Mouse (Mus musculus) spleen, adult 2 months (tissue): ENCODE measurements at regions not wholly inside any gene's neighbourhood (a gene's known extent, or its start where the extent isn't known, plus 50 kb on each side); places are given as distances from the start of the nearest gene placed in this dataset.

Experiments used
- DNase-seq, 2 experiments: peaks; one replicate each; pipeline versions ENCODE4 v3.0.0 to v3.0.0-alpha.2; 2012 to 2021; ENCODE audit warnings: low spot score in 2 of 2, low read depth in 1 of 2
- H3K27ac ChIP-seq: fragments of 200-500 bp; 2 replicates; pipeline ENCODE4 v1.5.1; 2012; ENCODE audit warnings: low read length, inconsistent platforms; ENCODE audit not compliant: insufficient read depth
- H3K27me3 ChIP-seq: fragments of 200-500 bp; 2 replicates; pipeline ENCODE4 v1.6.1; 2012; ENCODE audit warnings: mild to moderate bottlenecking, moderate library complexity, low read length, inconsistent platforms; ENCODE audit not compliant: control insufficient read depth, insufficient read depth
- H3K36me3 ChIP-seq: fragments of 200-500 bp; 2 replicates; pipeline ENCODE4 v1.6.1; 2012; ENCODE audit warnings: mild to moderate bottlenecking, low read length, inconsistent platforms; ENCODE audit not compliant: control insufficient read depth, insufficient read depth
- H3K4me1 ChIP-seq: fragments of 200-500 bp; 2 replicates; pipeline ENCODE4 v1.6.1; 2011; ENCODE audit warnings: inconsistent platforms; ENCODE audit not compliant: control insufficient read depth, insufficient read depth, insufficient read length
- H3K4me3 ChIP-seq: fragments of 200-500 bp; 2 replicates; pipeline ENCODE4 v1.5.1; 2011; ENCODE audit warnings: mild to moderate bottlenecking, inconsistent platforms; ENCODE audit not compliant: insufficient read depth, insufficient read length; ENCODE audit errors: extremely low read depth
- CTCF ChIP-seq: fragments of 200-500 bp; IDR thresholded peaks from 2 replicates; pipeline ENCODE4 v1.5.1; 2011; ENCODE audit warnings: mild to moderate bottlenecking, inconsistent platforms; ENCODE audit not compliant: insufficient read depth, insufficient read length, insufficient replicate concordance; ENCODE audit errors: extremely low read depth
- POLR2A ChIP-seq: fragments of 200-500 bp; IDR thresholded peaks from 2 replicates; pipeline ENCODE4 v1.6.1; 2011; ENCODE audit warnings: low read depth, low read length, inconsistent platforms
- WGBS: fragments of 180-500 bp; shearing (Covaris S2); methylation state at CpG from one replicate; pipeline ENCODE4 v1.1.7; 2018; 5-methylcytosine and 5-hydroxymethylcytosine counted together

- 54% methylated on average over 3 of the region's 3 CpGs for WGBS
- TF ChIP-seq POLR2A, result no peak
- TF ChIP-seq CTCF, result no peak
- Histone ChIP-seq H3K27me3 (no peaks in the 10 kb centered on the region), H3K4me1 (no peaks in the 10 kb centered on the region), H3K27ac (no peak overlapping the region), H3K4me3 (no peak overlapping the region), H3K36me3 (no peaks in the 10 kb centered on the region)
- no peak for DNase-seq
These were observed 175.0 kb downstream of the Spry2 start for GRCm38 (mm10) chr14:105721576-105721975.

- 92% methylated on average over 6 of the region's 6 CpGs for WGBS
- Histone ChIP-seq H3K27me3 (no peaks in the 10 kb centered on the region), H3K4me3 (no peak overlapping the region), H3K36me3 (no peaks in the 10 kb centered on the region), H3K4me1 (no peaks in the 10 kb centered on the region), H3K27ac (no peak overlapping the region)
- TF ChIP-seq CTCF, result no peak
- TF ChIP-seq POLR2A, result no peak
- no peak for DNase-seq
These were observed 175.7 kb downstream of the Spry2 start for GRCm38 (mm10) chr14:105720816-105721510.

- no peaks in the 10 kb centered on the region for H3K36me3 ChIP-seq
- H3K4me1 ChIP-seq, result no peaks in the 10 kb centered on the region
- 88% methylated on average over 6 of the region's 6 CpGs for WGBS
- DNase-seq, result no peak
- H3K27me3 ChIP-seq, result no peaks in the 10 kb centered on the region
- H3K4me3 ChIP-seq, result no peak overlapping the region
- TF ChIP-seq CTCF (no peak), POLR2A (no peak)
- no peak overlapping the region for H3K27ac ChIP-seq
These were observed 177.8 kb downstream of the Spry2 start for GRCm38 (mm10) chr14:105718676-105719441.

GRCm38 (mm10) chr14:105717821-105718220 lies 178.8 kb downstream of the Spry2 start:
- Histone ChIP-seq H3K27ac (no peak overlapping the region), H3K36me3 (no peaks in the 10 kb centered on the region), H3K4me1 (no peaks in the 10 kb centered on the region), H3K4me3 (no peak overlapping the region), H3K27me3 (no peaks in the 10 kb centered on the region)
- TF ChIP-seq POLR2A (no peak), CTCF (no peak)
- WGBS, result 47% methylated on average over 2 of the region's 2 CpGs
- no peak for DNase-seq

GRCm38 (mm10) chr14:105708691-105709090 lies 187.9 kb downstream of the Spry2 start:
- H3K27me3 ChIP-seq, result no peaks in the 10 kb centered on the region
- no peaks in the 10 kb centered on the region for H3K36me3 ChIP-seq
- 43% methylated on average over 2 of the region's 2 CpGs for WGBS
- H3K4me3 ChIP-seq, result no peak overlapping the region
- no peaks in the 10 kb centered on the region for H3K4me1 ChIP-seq
- H3K27ac ChIP-seq, result no peak overlapping the region
- no peak for DNase-seq
- TF ChIP-seq CTCF, result no peak
- TF ChIP-seq POLR2A, result no peak

GRCm38 (mm10) chr14:105706756-105707155 lies 189.9 kb downstream of the Spry2 start:
- Histone ChIP-seq H3K4me1 (no peaks in the 10 kb centered on the region), H3K36me3 (no peaks in the 10 kb centered on the region), H3K4me3 (no peak overlapping the region), H3K27me3 (no peaks in the 10 kb centered on the region), H3K27ac (no peak overlapping the region)
- 95% methylated on average over 7 of the region's 7 CpGs for WGBS
- TF ChIP-seq CTCF, result no peak
- no peak for TF ChIP-seq POLR2A
- DNase-seq, result no peak

- H3K27ac ChIP-seq, result no peak overlapping the region
- no peak overlapping the region for H3K4me3 ChIP-seq
- no peaks in the 10 kb centered on the region for H3K36me3 ChIP-seq
- TF ChIP-seq POLR2A, result no peak
- no peak for DNase-seq
- H3K27me3 ChIP-seq, result no peaks in the 10 kb centered on the region
- 65% methylated on average over 1 of the region's 1 CpGs for WGBS
- no peaks in the 10 kb centered on the region for H3K4me1 ChIP-seq
These were observed 198.0 kb downstream of the Spry2 start for GRCm38 (mm10) chr14:105698616-105699015.
